Mouse (Mus musculus): ENCODE data around the gene Cacna1g.

The Cacna1g gene

GRCm38 (mm10) chr11:94447017-94447416 lies 27.0 kb downstream of the Cacna1g start:
- no peak for DNase-seq (ENCODE audit: low spot score in 2 of 2)

- no peak for DNase-seq (ENCODE audit: low spot score in 2 of 2)
Observed at GRCm38 (mm10) chr11:94445300-94445699, 28.7 kb downstream of the Cacna1g start.

- no peak for DNase-seq (ENCODE audit: low spot score in 2 of 2)
Observed at GRCm38 (mm10) chr11:94444829-94445228, 29.2 kb downstream of the Cacna1g start.

- DNase-seq (ENCODE audit: low spot score in 2 of 2), result no peak
Observed at GRCm38 (mm10) chr11:94441752-94442151, 32.2 kb downstream of the Cacna1g start.

- DNase-seq (ENCODE audit: low spot score in 2 of 2), result no peak
Observed at GRCm38 (mm10) chr11:94441122-94441521, 32.9 kb downstream of the Cacna1g start.

- DNase-seq (ENCODE audit: low spot score in 2 of 2), result no peak
Observed at GRCm38 (mm10) chr11:94440421-94440820, 33.6 kb downstream of the Cacna1g start.

GRCm38 (mm10) chr11:94429011-94429651 lies 44.9 kb downstream of the Cacna1g start:
- DNase-seq (ENCODE audit: low spot score in 2 of 2), result no peak

- no peak for DNase-seq (ENCODE audit: low spot score in 2 of 2)
Observed at GRCm38 (mm10) chr11:94428091-94428835, 45.7 kb downstream of the Cacna1g start.

GRCm38 (mm10) chr11:94425656-94426055 lies 48.3 kb downstream of the Cacna1g start:
- DNase-seq (ENCODE audit: low spot score in 2 of 2), result no peak

GRCm38 (mm10) chr11:94425215-94425614 lies 48.8 kb downstream of the Cacna1g start:
- no peak for DNase-seq (ENCODE audit: low spot score in 2 of 2)

GRCm38 (mm10) chr11:94424380-94424779 lies 49.6 kb downstream of the Cacna1g start:
- no peak for DNase-seq (ENCODE audit: low spot score in 2 of 2)

GRCm38 (mm10) chr11:94423855-94424254 lies 50.1 kb downstream of the Cacna1g start:
- DNase-seq (ENCODE audit: low spot score in 2 of 2), result no peak

- no peak for DNase-seq (ENCODE audit: low spot score in 2 of 2)
Observed at GRCm38 (mm10) chr11:94420991-94421390, 53.0 kb downstream of the Cacna1g start.

GRCm38 (mm10) chr11:94420325-94420724 lies 53.7 kb downstream of the Cacna1g start:
- no peak for DNase-seq (ENCODE audit: low spot score in 2 of 2)

- no peak for DNase-seq (ENCODE audit: low spot score in 2 of 2)
Observed at GRCm38 (mm10) chr11:94419004-94419727, 54.8 kb downstream of the Cacna1g start.

- no peak for DNase-seq (ENCODE audit: low spot score in 2 of 2)
Observed at GRCm38 (mm10) chr11:94414042-94414441, 60.0 kb downstream of the Cacna1g start.

GRCm38 (mm10) chr11:94413516-94413915 lies 60.5 kb downstream of the Cacna1g start:
- DNase-seq (ENCODE audit: low spot score in 2 of 2), result no peak

- DNase-seq (ENCODE audit: low spot score in 2 of 2), result no peak
Observed at GRCm38 (mm10) chr11:94412998-94413469, 61.0 kb downstream of the Cacna1g start.

GRCm38 (mm10) chr11:94412562-94412961 lies 61.4 kb downstream of the Cacna1g start:
- no peak for DNase-seq (ENCODE audit: low spot score in 2 of 2)

- DNase-seq (ENCODE audit: low spot score in 2 of 2), result no peak
Observed at GRCm38 (mm10) chr11:94407803-94408321, 66.1 kb downstream of the Cacna1g start.

GRCm38 (mm10) chr11:94405348-94405747 lies 68.7 kb downstream of the Cacna1g start:
- DNase-seq (ENCODE audit: low spot score in 2 of 2), result no peak

- DNase-seq (ENCODE audit: low spot score in 2 of 2), result peak; percentile 81 to 88
Observed at GRCm38 (mm10) chr11:94404641-94405260, 69.2 kb downstream of the Cacna1g start.

Data from frontal cortex, postnatal 25 days (tissue).